11 mouse cellular contexts compared by ENCODE assay signal in genomic region chr3:107932128-107932527, GRCm38 (mm10). TPM values are rescaled to one million over a fixed set of nuclear protein-coding genes. Genes with fewer than 3 reads are reported as not detected.
DNase-seq lines count a peak whose midpoint lies in the region; ATAC-seq and TF ChIP-seq lines count a peak whose summit lies in the region.
"Had no signal": no experiment of that assay in that cellular context is flagged by ENCODE, and none has a peak within 500 bp of the region (broad histone marks: within the 10 kb centered on the region; RNA-seq: fewer than 3 reads in every experiment).

No protein-coding gene starts in this region.

- ATAC-seq in forebrain, postnatal 0 days = no peak
- peak; percentile 71 for ATAC-seq in intestine, postnatal 0 days
- 0 out of 2 replicates have a peak, but pooled peaks have one; percentile 12 for ATAC-seq in neural tube, embryonic 14.5 days (ENCODE audit: low read depth)

- TF ChIP-seq POLR2A in cerebellum, adult 2 months (IDR thresholded peaks at IDR 0.05; ENCODE audit: borderline replicate concordance, insufficient read depth, low read length) = no peak

- TF ChIP-seq CTCF in layer of hippocampus, adult 2 months (conservative IDR thresholded peaks at IDR 0.05) = no peak
- TF ChIP-seq CTCF in forebrain, postnatal 0 days (IDR thresholded peaks at IDR 0.05; ENCODE audit: low read depth) = no peak
- TF ChIP-seq CTCF in intestine, postnatal 0 days (IDR thresholded peaks at IDR 0.05; ENCODE audit: low read depth) = no peak
- TF ChIP-seq CTCF in cerebellum, adult 2 months (IDR thresholded peaks at IDR 0.05; ENCODE audit: borderline replicate concordance, insufficient read depth, low read depth, low read length) = no peak

- DNase-seq in layer of hippocampus, adult 2 months (ENCODE audit: low spot score in 2 of 2) = no peak
- DNase-seq in layer of hippocampus, postnatal 10 days (ENCODE audit: low spot score in 2 of 2) = no peak
- DNase-seq in forebrain, postnatal 0 days = no peak
- DNase-seq in cerebellum, adult 2 months = no peak
- DNase-seq in frontal cortex, postnatal 14 days (ENCODE audit: low spot score in 2 of 2) = no peak

- H3K9ac ChIP-seq in forebrain, postnatal 0 days = no peak overlapping the region
- no peak overlapping the region for H3K9ac ChIP-seq in intestine, postnatal 0 days (ENCODE audit: low read depth, low read length)
- H3K9ac ChIP-seq in neural tube, embryonic 14.5 days (replicated peaks; ENCODE audit: low read depth, low read length) = no peak overlapping the region
- H3K9ac ChIP-seq: embryonic facial prominence, embryonic 12.5 days had no signal

- H3K27me3 ChIP-seq in forebrain, postnatal 0 days (ENCODE audit: insufficient read depth, low read length) = no peaks in the 10 kb centered on the region
- H3K27me3 ChIP-seq in intestine, postnatal 0 days (replicated peaks; ENCODE audit: control insufficient read depth, insufficient read depth, low read length) = no peaks in the 10 kb centered on the region
- no peaks in the 10 kb centered on the region for H3K27me3 ChIP-seq in neural tube, embryonic 14.5 days (ENCODE audit: control insufficient read depth, insufficient read depth, low read length)
- H3K27me3 ChIP-seq in cerebellum, adult 2 months (ENCODE audit: control insufficient read depth, insufficient read depth, low read length) = no peaks in the 10 kb centered on the region
- H3K27me3 ChIP-seq: embryonic facial prominence, embryonic 12.5 days had no signal

- H3K27ac ChIP-seq in layer of hippocampus, adult 2 months = peak overlapping the region; percentile 87
- H3K27ac ChIP-seq in forebrain, postnatal 0 days (ENCODE audit: low read depth, low read length) = peak overlapping the region; percentile 45; the same call in 1 of the 2 replicates
- no peak overlapping the region for H3K27ac ChIP-seq in intestine, postnatal 0 days (ENCODE audit: low read depth, low read length)
- no peak overlapping the region for H3K27ac ChIP-seq in neural tube, embryonic 14.5 days (ENCODE audit: low read depth, low read length)
- no peak overlapping the region for H3K27ac ChIP-seq in cerebellum, adult 2 months (ENCODE audit: insufficient read depth, low read length)

- H3K36me3 ChIP-seq in forebrain, postnatal 0 days (ENCODE audit: insufficient read depth) = no peaks in the 10 kb centered on the region
- H3K36me3 ChIP-seq in intestine, postnatal 0 days (ENCODE audit: control insufficient read depth, insufficient read depth) = no peaks in the 10 kb centered on the region
- no peaks in the 10 kb centered on the region for H3K36me3 ChIP-seq in neural tube, embryonic 14.5 days (ENCODE audit: control insufficient read depth, insufficient read depth, low read length)
- H3K36me3 ChIP-seq: embryonic facial prominence, embryonic 12.5 days had no signal

- no peak overlapping the region for H3K4me3 ChIP-seq in layer of hippocampus, adult 2 months
- no peak overlapping the region for H3K4me3 ChIP-seq in forebrain, postnatal 0 days (ENCODE audit: low read depth, low read length)
- H3K4me3 ChIP-seq in intestine, postnatal 0 days (ENCODE audit: low read depth, low read length) = no peak overlapping the region
- H3K4me3 ChIP-seq in neural tube, embryonic 14.5 days (ENCODE audit: low read depth, low read length) = no peak overlapping the region
- H3K4me3 ChIP-seq in cerebellum, adult 2 months (replicated peaks; ENCODE audit: insufficient read depth, low read depth, low read length) = no peak overlapping the region

- no peaks in the 10 kb centered on the region for H3K9me3 ChIP-seq in forebrain, postnatal 0 days (ENCODE audit: low read length)
- no peaks in the 10 kb centered on the region for H3K9me3 ChIP-seq in intestine, postnatal 0 days (ENCODE audit: control insufficient read depth)
- H3K9me3 ChIP-seq in neural tube, embryonic 14.5 days (ENCODE audit: control insufficient read depth, low read length) = no peaks in the 10 kb centered on the region
- H3K9me3 ChIP-seq: embryonic facial prominence, embryonic 12.5 days had no signal

- no peaks in the 10 kb centered on the region; the same call in 1 of the 2 replicates for H3K4me1 ChIP-seq in forebrain, postnatal 0 days (ENCODE audit: insufficient read depth)
- H3K4me1 ChIP-seq in intestine, postnatal 0 days (replicated peaks; ENCODE audit: control insufficient read depth, insufficient read depth, low read length) = no peaks in the 10 kb centered on the region
- H3K4me1 ChIP-seq in neural tube, embryonic 14.5 days (ENCODE audit: control insufficient read depth, insufficient read depth, low read length) = peaks cover 18% of the 10 kb centered on the region
- H3K4me1 ChIP-seq in cerebellum, adult 2 months (ENCODE audit: control insufficient read depth, insufficient read depth, low read length) = 0 out of 2 replicates have a peak, but pooled peaks cover 5% of the 10 kb centered on the region

- no peak overlapping the region for H3K4me2 ChIP-seq in forebrain, postnatal 0 days (ENCODE audit: low read depth)
- peak overlapping the region; percentile 65; the same call in 1 of the 2 replicates for H3K4me2 ChIP-seq in intestine, postnatal 0 days (replicated peaks; ENCODE audit: low read depth)
- no peak overlapping the region for H3K4me2 ChIP-seq in neural tube, embryonic 14.5 days (ENCODE audit: low read depth, low read length)

- 67% methylated on average over 6 of the region's 6 CpGs for WGBS in forebrain, postnatal 0 days
- WGBS in intestine, postnatal 0 days = 44% methylated on average over 6 of the region's 6 CpGs
- 63% methylated on average over 6 of the region's 6 CpGs for WGBS in neural tube, embryonic 14.5 days
- WGBS in cerebellum, adult 2 months = 66% methylated on average over 6 of the region's 6 CpGs

RNA-seq across cellular contexts. Expression of gene Gstm7, which starts 0.5 kb away (rescaled TPM):
- total RNA-seq in layer of hippocampus, adult 2 months (2021) = 100 to 1,000 TPM; 173 to 177 TPM
- 10 to 100 TPM; 60.7 to 70.1 TPM for total RNA-seq in layer of hippocampus, postnatal 10 days (2021)
- total RNA-seq in forebrain, postnatal 0 days (2014; rRNA removed) = 32.2 and 38.9 TPM in 2 replicates
- polyA plus RNA-seq in forebrain, postnatal 0 days (2015; fragmentation: Nextera tagmentation; extraction: Ambion mirVana) = 42.4 and 44.8 TPM in 2 replicates
- polyA plus RNA-seq in intestine, postnatal 0 days (2015; fragmentation: Nextera tagmentation; extraction: Ambion mirVana) = 13.0 TPM in 2 replicates
- polyA plus RNA-seq in neural tube, embryonic 14.5 days (2014; fragmentation: Nextera tagmentation; extraction: Ambion mirVana) = 69.3 and 70.4 TPM in 2 replicates
- 45.9 and 53.9 TPM in 2 replicates for polyA plus RNA-seq in cerebellum, adult 2 months (2012; rRNA removed)

RNA-seq across cellular contexts. Expression of gene Gstm6, which starts 11.4 kb away (rescaled TPM):
- total RNA-seq in layer of hippocampus, adult 2 months (2021) = 10 to 100 TPM; 16.6 to 19.5 TPM
- total RNA-seq in layer of hippocampus, postnatal 10 days (2021) = 10 to 100 TPM in 1 of 2 experiments, 1 to 10 TPM in 1; 8.8 to 12.0 TPM
- 12.5 and 20.7 TPM in 2 replicates for total RNA-seq in forebrain, postnatal 0 days (2014; rRNA removed)
- 12.5 and 20.0 TPM in 2 replicates for polyA plus RNA-seq in forebrain, postnatal 0 days (2015; fragmentation: Nextera tagmentation; extraction: Ambion mirVana)
- 21.6 and 21.9 TPM in 2 replicates for polyA plus RNA-seq in intestine, postnatal 0 days (2015; fragmentation: Nextera tagmentation; extraction: Ambion mirVana)
- 7.4 and 13.2 TPM in 2 replicates for polyA plus RNA-seq in neural tube, embryonic 14.5 days (2014; fragmentation: Nextera tagmentation; extraction: Ambion mirVana)
- 4.1 and 4.6 TPM in 2 replicates for polyA plus RNA-seq in cerebellum, adult 2 months (2012; rRNA removed)
- total RNA-seq: granulocyte monocyte progenitor cell, adult 5-6 weeks; megakaryocyte, adult 5-6 weeks had no signal

RNA-seq across cellular contexts. Expression of gene Gstm5, which starts 36.5 kb away (rescaled TPM):
- 100 to 1,000 TPM; 282 to 304 TPM for total RNA-seq in layer of hippocampus, adult 2 months (2021)
- 100 to 1,000 TPM; 156 to 161 TPM for total RNA-seq in layer of hippocampus, postnatal 10 days (2021)
- 141 and 164 TPM in 2 replicates for total RNA-seq in forebrain, postnatal 0 days (2014; rRNA removed)
- 250 and 273 TPM in 2 replicates for polyA plus RNA-seq in forebrain, postnatal 0 days (2015; fragmentation: Nextera tagmentation; extraction: Ambion mirVana)
- 157 and 172 TPM in 2 replicates for polyA plus RNA-seq in intestine, postnatal 0 days (2015; fragmentation: Nextera tagmentation; extraction: Ambion mirVana)
- 261 and 263 TPM in 2 replicates for polyA plus RNA-seq in neural tube, embryonic 14.5 days (2014; fragmentation: Nextera tagmentation; extraction: Ambion mirVana)
- 252 and 282 TPM in 2 replicates for polyA plus RNA-seq in cerebellum, adult 2 months (2012; rRNA removed)

RNA-seq across cellular contexts. Expression of gene Gstm3, which starts 37.0 kb away (rescaled TPM):
- total RNA-seq in layer of hippocampus, adult 2 months (2021) = not detected
- not detected for total RNA-seq in layer of hippocampus, postnatal 10 days (2021)
- not detected in 2 replicates for total RNA-seq in forebrain, postnatal 0 days (2014; rRNA removed)
- not detected in 2 replicates for polyA plus RNA-seq in forebrain, postnatal 0 days (2015; fragmentation: Nextera tagmentation; extraction: Ambion mirVana)
- 53.9 and 60.7 TPM in 2 replicates for polyA plus RNA-seq in intestine, postnatal 0 days (2015; fragmentation: Nextera tagmentation; extraction: Ambion mirVana)
- not detected in 2 replicates for polyA plus RNA-seq in neural tube, embryonic 14.5 days (2014; fragmentation: Nextera tagmentation; extraction: Ambion mirVana)
- polyA plus RNA-seq in cerebellum, adult 2 months (2012; rRNA removed) = not detected in 2 replicates
- total RNA-seq: granulocyte monocyte progenitor cell, adult 5-6 weeks; left cerebral cortex, adult 8-10 months; megakaryocyte, adult 5-6 weeks had no signal
- polyA plus RNA-seq: embryonic facial prominence, embryonic 12.5 days had no signal

RNA-seq across cellular contexts. Expression of gene Gstm2, which starts 54.1 kb away (rescaled TPM):
- 1 to 10 TPM; 2.3 to 3.6 TPM for total RNA-seq in layer of hippocampus, adult 2 months (2021)
- 1 to 10 TPM; 2.3 to 4.0 TPM for total RNA-seq in layer of hippocampus, postnatal 10 days (2021)
- total RNA-seq in forebrain, postnatal 0 days (2014; rRNA removed) = 6.5 TPM in 2 replicates
- 11.9 and 12.0 TPM in 2 replicates for polyA plus RNA-seq in forebrain, postnatal 0 days (2015; fragmentation: Nextera tagmentation; extraction: Ambion mirVana)
- 94.6 and 108 TPM in 2 replicates for polyA plus RNA-seq in intestine, postnatal 0 days (2015; fragmentation: Nextera tagmentation; extraction: Ambion mirVana)
- polyA plus RNA-seq in neural tube, embryonic 14.5 days (2014; fragmentation: Nextera tagmentation; extraction: Ambion mirVana) = 1.2 and 6.6 TPM in 2 replicates
- polyA plus RNA-seq in cerebellum, adult 2 months (2012; rRNA removed) = 3.9 and 5.7 TPM in 2 replicates

Comparison
In these comparisons a context has a peak if more than half of its experiments do, and no peak if none do; other contexts are left out.
1. H3K27ac ChIP-seq: peak in layer of hippocampus, adult 2 months (single experiment) and forebrain, postnatal 0 days (single experiment); none in intestine, postnatal 0 days (single experiment), neural tube, embryonic 14.5 days (single experiment) and cerebellum, adult 2 months (single experiment).